Mouse (Mus musculus): ENCODE data around the gene Zfp952. TPM values are rescaled to one million over a fixed set of nuclear protein-coding genes. Genes with fewer than 3 reads are reported as not detected.

The Zfp952 gene
- total RNA-seq, 2 experiments from 2014 or later, result 6.8 to 7.6 TPM

- intact Hi-C loops (cut with DNase I), result no loop called here
- peak; percentile 64 to 77 for DNase-seq
Measured at GRCm38 (mm10) chr17:33032900-33033891, 40.3 kb downstream of the Zfp952 start, which contains the start of gene Zfp763. Gene Zfp763 (minus strand): TSS chr17:33033402.

Other genes with a start within 250 kb of the Zfp952 start
- gene Zfp871, start 204.8 kb upstream of the Zfp952 start, total RNA-seq (2021), result 10 to 100 TPM; 36.0 to 40.5 TPM
- under 1 TPM; 0.22 to 0.24 TPM for gene Zfp811, start 183.2 kb upstream of the Zfp952 start, total RNA-seq (2021)
- 10 to 100 TPM; 11.8 to 12.0 TPM for gene Zfp799, start 162.9 kb upstream of the Zfp952 start, total RNA-seq (2021)
- gene Zfp870, start 101.5 kb upstream of the Zfp952 start, total RNA-seq (2021), result 1 to 10 TPM; 7.3 to 9.0 TPM
- not detected for gene Cyp4f14, start 75.8 kb upstream of the Zfp952 start, total RNA-seq (2021)
- gene Cyp4f13, start 45.7 kb upstream of the Zfp952 start, total RNA-seq (2021), result 10 to 100 TPM; 13.8 to 22.3 TPM
- gene Zfp472, start 27.3 kb upstream of the Zfp952 start, total RNA-seq (2021), result 1 to 10 TPM; 2.6 to 3.3 TPM
- 1 to 10 TPM; 3.8 to 4.2 TPM for gene Zfp763, start 40.3 kb downstream of the Zfp952 start, total RNA-seq (2021)
- gene 4921501E09Rik, start 74.9 kb downstream of the Zfp952 start, total RNA-seq (2021), result not detected
- 1 to 10 TPM; 5.4 to 5.7 TPM for gene Zfp563, start 96.2 kb downstream of the Zfp952 start, total RNA-seq (2021)
- gene Morc2b, start 146.6 kb downstream of the Zfp952 start, total RNA-seq (2021), result under 1 TPM; 0.07 TPM
- gene Olfr55, start 175.3 kb downstream of the Zfp952 start, total RNA-seq (2021), result not detected
- not detected for gene Olfr239, start 198.2 kb downstream of the Zfp952 start, total RNA-seq (2021)
- gene Olfr1564, start 228.6 kb downstream of the Zfp952 start, total RNA-seq (2021), result under 1 TPM; 0.26 to 0.27 TPM

Data from heart, postnatal 14 days (tissue).